Mouse (Mus musculus): ENCODE measurements around the gene Zbtb37.

The Zbtb37 gene

DNA sequence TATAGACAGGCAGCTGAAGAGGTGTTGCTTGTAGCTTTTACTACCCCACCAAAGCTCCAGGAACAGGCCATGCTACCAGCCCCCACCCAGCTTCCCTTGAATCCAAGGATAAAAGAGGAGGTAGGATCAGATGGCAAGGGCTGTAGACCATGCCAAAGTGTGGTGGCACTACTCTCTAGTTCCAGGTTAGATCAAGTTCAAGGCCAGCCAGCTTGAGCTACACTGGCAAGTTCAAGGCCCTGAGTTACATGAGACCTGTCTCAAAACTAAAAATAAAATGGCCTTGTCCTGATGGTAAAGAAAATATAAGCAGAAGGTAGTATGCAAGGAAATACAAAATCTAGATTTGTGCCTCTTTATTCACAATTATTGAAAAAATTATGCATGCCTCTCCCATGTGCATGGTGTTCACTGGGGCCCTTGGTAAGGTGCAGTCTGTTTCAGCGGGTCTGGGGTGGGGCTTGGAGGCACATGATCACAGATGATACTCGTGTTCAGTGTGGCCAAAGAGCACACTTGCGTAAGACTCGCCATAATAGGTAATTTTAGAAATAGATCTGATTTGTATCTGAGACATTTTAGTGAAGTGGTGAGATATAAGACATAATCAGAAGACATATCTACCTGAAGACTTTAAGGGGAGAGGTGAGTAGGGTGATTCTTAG lies 56.4 kb downstream of the Zbtb37 start, which contains the start of gene Serpinc1:
TSS of gene Serpinc1 (plus strand) at position 515 of the 665 bp plus-strand sequence.
- no peak for DNase-seq (ENCODE audit: low spot score in 2 of 2)

DNA sequence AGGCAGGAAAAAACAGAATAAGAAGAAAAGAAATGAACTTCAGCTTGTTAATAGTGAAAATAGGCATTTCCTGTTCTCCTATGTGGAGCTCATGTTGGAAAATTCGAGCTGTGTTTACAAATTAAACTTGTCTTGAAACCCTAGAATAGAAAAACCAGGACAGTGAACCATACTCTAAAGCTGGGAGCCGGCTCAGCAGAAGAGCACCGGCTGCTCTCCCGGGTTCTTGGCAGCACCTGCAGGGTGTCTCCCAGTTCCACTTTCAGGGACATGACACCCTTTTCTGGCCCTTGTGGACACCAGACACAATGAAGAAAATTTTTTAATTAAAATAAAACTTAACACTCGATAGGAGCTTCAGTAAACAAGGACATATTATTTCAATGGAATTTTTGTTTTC lies 66.0 kb downstream of the Zbtb37 start:
- no peak for DNase-seq (ENCODE audit: low spot score in 2 of 2)

DNA sequence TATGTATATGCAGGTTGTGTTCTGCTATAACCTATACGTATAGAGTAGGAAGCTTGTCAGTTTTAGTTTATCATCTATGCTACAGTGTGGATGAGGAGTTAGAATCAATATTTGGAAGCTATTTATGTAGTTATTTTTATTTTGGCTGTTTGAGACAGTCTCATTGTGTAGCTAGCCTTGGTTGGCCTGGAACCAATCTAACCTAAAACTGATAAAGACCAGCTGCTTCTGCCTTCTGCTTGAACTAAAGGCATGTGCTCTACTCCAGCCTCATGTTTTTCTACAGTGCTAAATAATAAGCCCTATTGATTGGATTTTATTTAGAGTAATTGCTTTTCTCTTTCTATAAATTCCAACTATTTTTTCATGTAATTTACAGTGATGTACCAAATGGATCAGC lies 67.4 kb downstream of the Zbtb37 start:
- no peak for DNase-seq (ENCODE audit: low spot score in 2 of 2)

DNA sequence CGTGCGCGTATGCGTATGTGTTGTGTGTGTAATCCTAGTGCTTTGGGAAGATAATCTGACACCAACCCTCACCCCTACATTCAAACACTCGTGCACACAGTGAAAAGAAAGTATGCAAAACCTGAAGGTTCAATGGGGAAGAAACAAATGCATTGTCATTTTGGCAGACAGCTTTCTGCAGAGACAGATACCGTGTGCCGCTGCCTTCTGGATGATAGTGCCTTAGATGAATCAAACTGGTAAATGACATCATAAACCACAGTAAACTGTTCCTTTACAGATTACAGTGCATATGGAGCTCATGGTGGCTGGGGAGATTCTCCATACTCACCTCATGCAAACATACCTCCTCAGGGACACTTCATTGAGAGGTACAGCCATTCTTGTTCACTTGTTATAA lies 71.5 kb downstream of the Zbtb37 start:
- no peak for DNase-seq (ENCODE audit: low spot score in 2 of 2)
